Mouse (Mus musculus) neural tube, embryonic 12.5 days (tissue): ENCODE data around the gene Zmynd19. TPM values are rescaled to one million over a fixed set of nuclear protein-coding genes. Genes with fewer than 3 reads are reported as not detected.

Source experiments
- ATAC-seq: fragments of 200-750 bp; cut with Nextera tagmentation; 2 replicates; pipeline ENCODE4 v1.8.0; 2017; ENCODE audit warnings: low read depth, mild to moderate bottlenecking, moderate TSS enrichment, moderate library complexity; ENCODE audit not compliant: low FRiP score
- H3K27ac ChIP-seq: fragments of 300-500 bp; sonication (generic); 2 replicates; pipeline ENCODE4 v1.5.1; 2016
- H3K27me3 ChIP-seq: fragments of 300-500 bp; sonication (generic); replicated peaks from 2 replicates; pipeline ENCODE4 v1.6.1; 2016; ENCODE audit warnings: mild to moderate bottlenecking
- H3K36me3 ChIP-seq: fragments of 300-500 bp; sonication (generic); 2 replicates; pipeline ENCODE4 v1.6.1; 2016; ENCODE audit warnings: mild to moderate bottlenecking
- H3K4me1 ChIP-seq: fragments of 300-500 bp; sonication (generic); 2 replicates; pipeline ENCODE4 v1.6.1; 2016
- H3K4me2 ChIP-seq: fragments of 300-500 bp; sonication (generic); replicated peaks from 2 replicates; pipeline ENCODE4 v1.6.1; 2016; ENCODE audit warnings: mild to moderate bottlenecking
- H3K4me3 ChIP-seq: fragments of 300-500 bp; sonication (generic); 2 replicates; pipeline ENCODE4 v1.5.1; 2016
- H3K9ac ChIP-seq: fragments of 300-500 bp; sonication (generic); 2 replicates; pipeline ENCODE4 v1.6.1; 2016; ENCODE audit warnings: mild to moderate bottlenecking
- H3K9me3 ChIP-seq: fragments of 300-500 bp; sonication (generic); 2 replicates; pipeline ENCODE4 v1.6.1; 2016; ENCODE audit warnings: mild to moderate bottlenecking
- WGBS: fragments of 180-500 bp; shearing (Covaris S2); methylation state at CpG from one replicate; pipeline ENCODE4 v1.1.7; 2016; 5-methylcytosine and 5-hydroxymethylcytosine counted together
- microRNA-seq: library from miRNA; unstranded; fragments of <30 nt; microRNA quantifications from one replicate; pipeline ENCODE4, GENCODE M21; 2017
- polyA plus RNA-seq: library from polyadenylated mRNA; unstranded; fragments of >200 nt; fragmentation: Nextera tagmentation; extraction: Ambion mirVana; gene quantifications from 2 replicates; pipeline ENCODE4 v1.2.1, GENCODE M21; 2016

Zmynd19 gene
- polyA plus RNA-seq, 1 experiment from 2014 or later = 22.0 TPM

DNA sequence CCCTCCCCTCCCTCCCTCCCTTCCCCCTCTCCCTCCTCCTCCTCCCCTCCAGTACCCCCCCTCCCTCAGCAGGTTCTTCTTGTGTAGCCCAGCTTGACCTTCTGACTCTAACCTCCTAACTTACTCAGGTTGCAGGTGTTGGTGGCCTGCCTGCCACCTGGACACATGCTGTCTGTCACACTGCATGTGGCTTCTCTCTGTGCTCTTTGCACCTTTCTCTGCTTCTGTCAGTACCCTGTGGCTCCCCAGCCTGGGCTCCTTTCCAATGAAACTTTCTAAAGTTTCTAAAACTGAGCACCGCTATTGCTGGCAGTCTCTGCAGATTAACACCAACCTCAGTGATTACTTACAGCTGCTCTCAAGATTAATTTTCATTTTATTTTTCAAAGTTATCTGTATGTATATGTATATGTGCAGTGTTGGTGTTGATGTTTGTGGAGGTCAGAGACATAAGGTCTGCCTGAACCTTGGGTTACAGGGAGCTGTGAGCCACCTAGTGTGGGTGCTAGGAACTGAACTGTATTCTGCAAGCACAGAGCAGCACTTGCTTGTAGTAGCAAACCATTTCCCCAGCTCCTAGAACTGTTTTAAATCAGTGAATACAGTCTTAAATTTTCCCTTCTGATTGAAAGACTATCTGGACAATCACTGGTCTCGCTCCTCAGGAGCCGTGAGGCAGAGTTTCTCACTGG lies 51.1 kb downstream of the Zmynd19 start:
- no peaks in the 10 kb centered on the region for H3K9me3 ChIP-seq
- H3K36me3 ChIP-seq = no peaks in the 10 kb centered on the region
- no peaks in the 10 kb centered on the region for H3K27me3 ChIP-seq
- no peak overlapping the region for H3K4me2 ChIP-seq
- WGBS = 84% methylated on average over 3 of the region's 3 CpGs
- no peaks in the 10 kb centered on the region for H3K4me1 ChIP-seq
- H3K9ac ChIP-seq = no peak overlapping the region
- H3K4me3 ChIP-seq = no peak overlapping the region
- no peak for ATAC-seq
- H3K27ac ChIP-seq = no peak overlapping the region

DNA sequence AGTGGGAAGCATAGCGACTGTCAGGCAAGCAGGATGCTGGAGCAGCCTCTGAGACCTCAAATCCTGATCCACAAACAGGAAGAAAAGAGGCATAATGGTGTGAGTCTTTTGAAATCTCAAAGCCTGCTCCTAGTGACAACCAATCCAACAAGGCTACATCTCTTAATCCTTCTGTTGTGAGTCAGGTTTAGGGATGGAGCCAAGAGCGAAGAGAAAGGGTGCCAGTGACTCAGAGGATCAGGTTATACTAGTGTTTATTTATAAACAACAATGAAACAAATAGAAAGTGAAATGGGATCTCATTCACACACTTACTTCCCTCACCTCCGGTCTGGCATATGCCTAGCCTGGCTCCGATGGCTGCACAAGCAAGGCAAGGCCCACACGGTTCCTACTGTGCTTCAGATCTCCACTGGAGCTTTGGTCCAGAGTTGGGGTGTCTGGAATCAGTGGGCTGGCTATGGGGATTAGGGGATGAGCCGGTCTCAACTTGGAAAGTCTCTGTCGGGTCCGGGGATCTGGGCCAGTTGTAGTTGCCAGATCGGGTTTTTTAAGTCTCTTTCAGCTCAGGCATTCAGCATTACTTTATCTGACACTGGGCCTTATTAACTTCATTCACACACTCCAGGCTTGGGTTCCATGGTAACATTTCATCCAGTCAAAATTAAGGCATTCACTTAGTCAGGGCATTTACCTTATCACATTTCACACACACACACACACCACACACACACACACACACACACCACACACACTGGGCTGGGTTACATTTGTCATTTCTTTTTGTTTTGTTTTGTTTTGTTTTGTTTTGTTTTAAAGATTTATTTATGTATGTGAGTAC lies 54.6 kb downstream of the Zmynd19 start:
- Histone ChIP-seq H3K9ac (no peak overlapping the region), H3K36me3 (no peaks in the 10 kb centered on the region), H3K27ac (no peak overlapping the region), H3K4me2 (no peak overlapping the region), H3K4me1 (no peaks in the 10 kb centered on the region), H3K27me3 (no peaks in the 10 kb centered on the region), H3K4me3 (no peak overlapping the region), H3K9me3 (no peaks in the 10 kb centered on the region)
- 84% methylated on average over 9 of the region's 9 CpGs for WGBS
- no peak for ATAC-seq

DNA sequence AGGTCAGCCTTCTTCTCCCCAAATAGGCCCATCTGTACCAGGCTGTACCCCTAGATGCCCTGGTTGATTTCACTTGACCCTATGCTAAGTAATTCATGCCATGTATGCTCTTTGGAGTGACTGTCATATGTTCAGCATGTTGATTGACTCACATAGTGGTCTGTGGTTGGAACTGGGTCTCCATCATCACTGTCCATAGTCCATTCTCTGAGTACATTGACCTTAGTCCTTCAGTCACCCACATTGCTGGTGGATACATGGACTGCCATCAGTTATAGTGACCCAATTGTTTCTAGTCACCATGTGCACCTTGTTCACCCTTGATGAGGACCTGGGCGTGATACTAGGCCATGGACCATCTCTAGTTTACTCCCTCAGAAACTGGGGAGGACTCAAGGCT lies 57.2 kb downstream of the Zmynd19 start:
- no peak for ATAC-seq
- 93% methylated on average over 1 of the region's 1 CpGs for WGBS
- no peaks in the 10 kb centered on the region for H3K27me3 ChIP-seq
- H3K9me3 ChIP-seq = no peaks in the 10 kb centered on the region
- H3K27ac ChIP-seq = no peak overlapping the region
- H3K4me1 ChIP-seq = no peaks in the 10 kb centered on the region
- no peak overlapping the region for H3K4me2 ChIP-seq
- H3K36me3 ChIP-seq = no peaks in the 10 kb centered on the region
- H3K9ac ChIP-seq = no peak overlapping the region
- no peak overlapping the region for H3K4me3 ChIP-seq

DNA sequence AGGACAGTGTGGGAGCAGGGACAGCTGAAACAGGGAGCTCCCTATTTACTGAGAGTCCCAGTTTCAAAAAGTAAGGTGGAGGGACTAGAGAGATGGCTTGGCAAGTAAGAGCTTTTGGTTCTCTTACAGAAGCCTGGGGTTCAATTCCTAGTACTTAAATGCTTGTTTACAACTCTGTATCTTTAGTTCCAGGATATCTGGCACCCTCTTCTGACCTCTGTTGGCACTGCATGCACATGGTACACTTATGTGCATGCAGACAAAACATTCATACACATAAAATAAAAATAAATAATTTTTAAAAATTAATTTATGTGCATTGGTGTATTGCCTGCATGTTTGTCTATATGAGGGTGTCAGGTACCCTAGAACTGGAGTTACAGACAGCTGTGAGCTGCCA lies 58.7 kb downstream of the Zmynd19 start:
- no peak overlapping the region for H3K4me2 ChIP-seq
- H3K4me3 ChIP-seq = no peak overlapping the region
- H3K36me3 ChIP-seq = no peaks in the 10 kb centered on the region
- no peaks in the 10 kb centered on the region for H3K4me1 ChIP-seq
- H3K9ac ChIP-seq = no peak overlapping the region
- no peak for ATAC-seq
- no peak overlapping the region for H3K27ac ChIP-seq
- H3K9me3 ChIP-seq = no peaks in the 10 kb centered on the region
- no peaks in the 10 kb centered on the region for H3K27me3 ChIP-seq

Small RNA genes lying within 50 kb of the gene (microRNA-seq; reads per million reads assigned to microRNA genes)
- gene Gm22875 = not detected

Other genes with a start within 250 kb of the Zmynd19 start
- 6.8 and 7.3 TPM in 2 replicates for gene Cacna1b, start 186.6 kb upstream of the Zmynd19 start, polyA plus RNA-seq
- gene Ehmt1, start 30.2 kb upstream of the Zmynd19 start, polyA plus RNA-seq = 121 and 123 TPM in 2 replicates
- gene Arrdc1, start 14.5 kb upstream of the Zmynd19 start, polyA plus RNA-seq = 18.9 and 20.3 TPM in 2 replicates
- 29.6 and 29.8 TPM in 2 replicates for gene Dph7, start 12.6 kb downstream of the Zmynd19 start, polyA plus RNA-seq
- 150 and 168 TPM in 2 replicates for gene Mrpl41, start 25.3 kb downstream of the Zmynd19 start, polyA plus RNA-seq
- 3.3 and 5.2 TPM in 2 replicates for gene Pnpla7, start 26.2 kb downstream of the Zmynd19 start, polyA plus RNA-seq
- gene Nsmf, start 104.6 kb downstream of the Zmynd19 start, polyA plus RNA-seq = 114 and 120 TPM in 2 replicates
- not detected in 2 replicates for gene Entpd8, start 130.5 kb downstream of the Zmynd19 start, polyA plus RNA-seq
- gene Noxa1, start 145.4 kb downstream of the Zmynd19 start, polyA plus RNA-seq = not detected in 2 replicates
- gene Nrarp, start 231.0 kb downstream of the Zmynd19 start, polyA plus RNA-seq = 96.8 and 97.4 TPM in 2 replicates
- gene Tor4a, start 247.1 kb downstream of the Zmynd19 start, polyA plus RNA-seq = 1.5 and 1.8 TPM in 2 replicates